Mouse (Mus musculus) layer of hippocampus, postnatal 25 days (tissue): Measurements from ENCODE around the gene Ago4. TPM values are rescaled to one million over a fixed set of nuclear protein-coding genes. Genes with fewer than 3 reads are reported as not detected.

ENCODE experiments used
- DNase-seq, 2 experiments: peaks; one replicate each; pipeline ENCODE4 v3.0.0; 2022; ENCODE audit warnings: mixed read lengths in 2 of 2, low spot score in 1 of 2; ENCODE audit errors: extremely low spot score in 1 of 2
- microRNA-seq, 2 experiments: library from miRNA; unstranded; fragments of <30 nt; microRNA quantifications; one replicate each; pipeline ENCODE4 v1.2.0; 2021
- total RNA-seq, 2 experiments: library from RNA; stranded (reverse); gene quantifications; 2 replicates each; pipeline ENCODE4 v1.2.3; 2021

The Ago4 gene
- total RNA-seq, 2 experiments from 2014 or later: 6.9 to 7.4 TPM

DNA sequence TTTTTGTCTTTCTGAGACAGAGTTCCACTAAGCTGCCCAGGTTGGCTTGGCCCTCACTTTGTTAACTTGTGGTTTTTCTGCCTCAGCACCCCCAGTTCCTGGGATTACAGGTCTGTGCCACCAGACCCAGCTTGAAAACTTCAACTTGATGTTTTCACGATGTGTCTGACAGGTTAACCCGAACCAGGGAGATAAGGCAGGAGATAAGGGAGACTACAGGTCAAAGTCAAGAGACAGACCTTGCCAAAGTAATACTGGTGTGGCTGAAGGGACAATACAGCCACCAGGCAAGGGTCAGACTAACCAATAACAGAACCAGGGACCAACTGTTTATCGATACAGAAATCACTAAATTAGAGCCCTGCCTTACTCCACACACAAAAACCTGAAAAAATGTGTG lies 53.0 kb downstream of the Ago4 start:
- DNase-seq: no peak

DNA sequence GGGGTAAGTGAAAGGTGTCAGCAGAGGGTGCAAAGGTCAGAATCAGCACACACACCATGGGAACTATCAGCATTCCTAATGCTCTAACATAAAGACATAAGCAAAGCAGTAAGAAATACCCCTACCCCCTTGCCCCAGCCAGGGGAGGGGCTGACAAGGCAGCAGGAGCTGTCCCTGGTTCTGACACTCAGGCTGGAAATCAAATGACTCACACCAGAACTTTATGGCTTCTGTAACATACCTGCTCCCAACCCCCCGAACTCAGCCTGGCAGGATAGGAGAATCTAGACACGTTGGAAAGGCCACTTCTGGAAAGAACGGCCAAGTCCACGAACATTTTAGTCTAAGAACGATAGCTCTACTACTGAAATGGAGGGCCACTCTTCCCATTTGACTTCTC lies 60.2 kb downstream of the Ago4 start:
- DNase-seq: no peak

DNA sequence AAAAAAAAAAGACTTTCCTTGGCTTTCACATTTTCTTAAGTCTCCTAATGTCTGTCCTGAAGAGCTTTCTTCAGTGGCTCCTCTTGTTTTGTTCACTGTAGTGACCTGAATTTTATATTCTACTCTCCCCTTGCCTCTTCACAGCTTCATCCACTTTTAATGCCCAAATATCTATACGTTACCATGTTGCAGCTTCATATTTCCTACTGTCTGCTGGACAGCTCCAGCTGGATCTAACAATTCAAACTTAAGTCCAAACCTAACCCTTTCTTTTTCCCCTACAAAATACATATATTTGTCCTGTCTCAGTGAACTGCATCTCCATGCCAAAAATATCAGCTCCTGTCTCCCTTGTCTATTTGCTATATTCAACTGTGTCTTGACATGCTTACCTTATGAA lies 63.9 kb downstream of the Ago4 start:
- no peak for DNase-seq

DNA sequence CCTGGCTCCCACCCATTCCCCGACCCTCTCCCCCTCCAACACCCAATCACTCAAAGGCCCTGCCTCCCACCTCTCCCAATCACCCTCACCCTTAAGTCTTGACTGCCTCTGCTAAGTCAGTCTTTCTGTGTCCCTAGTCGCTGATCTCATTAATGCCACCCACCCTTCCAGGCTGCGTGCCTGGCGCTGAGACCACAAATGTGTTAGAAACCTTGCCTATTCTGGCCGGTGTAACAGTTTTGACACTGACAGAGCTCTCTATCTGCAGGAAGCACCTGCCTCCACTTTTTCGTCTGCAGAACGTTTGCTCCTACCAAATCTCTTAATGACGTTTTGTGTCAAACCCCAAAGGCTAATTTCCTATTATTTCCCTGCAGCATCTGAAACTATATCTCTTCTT lies 64.3 kb downstream of the Ago4 start:
- no peak for DNase-seq

DNA sequence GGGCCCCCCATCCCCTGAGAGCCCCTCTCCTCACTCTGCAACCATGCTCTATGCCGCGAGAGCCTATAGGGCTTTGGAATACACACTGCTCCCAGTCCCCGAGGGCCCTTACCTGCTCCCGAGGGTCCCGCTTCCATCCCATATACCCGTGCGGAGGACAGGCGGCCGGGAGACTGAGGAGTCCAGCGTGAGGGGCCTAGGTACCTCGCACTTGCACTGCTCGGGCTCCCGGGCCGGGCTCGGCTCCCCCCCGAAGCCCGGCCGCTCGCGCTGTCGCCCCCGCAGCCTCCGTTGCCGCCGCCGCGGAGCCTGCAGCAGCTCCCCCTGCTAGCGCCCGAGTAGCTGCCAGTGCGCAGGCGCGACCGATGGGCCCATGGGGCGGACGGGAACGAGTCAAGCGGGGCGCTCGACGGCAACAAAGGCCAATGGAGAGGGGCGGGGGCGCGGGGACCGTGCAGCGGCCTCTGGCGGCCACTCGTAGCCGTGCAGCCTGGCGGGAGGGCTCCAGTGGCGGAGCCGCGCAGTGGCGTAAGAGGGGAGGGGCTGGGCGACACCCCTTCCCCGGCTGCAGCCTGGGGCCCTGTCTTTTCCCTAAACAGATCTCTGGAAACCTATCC lies 64.9 kb downstream of the Ago4 start, which contains the start of gene Ago1:
TSS of gene Ago1 (minus strand) at position 299 of the 617 bp plus-strand sequence.
- peak; percentile 95 to 97 for DNase-seq

DNA sequence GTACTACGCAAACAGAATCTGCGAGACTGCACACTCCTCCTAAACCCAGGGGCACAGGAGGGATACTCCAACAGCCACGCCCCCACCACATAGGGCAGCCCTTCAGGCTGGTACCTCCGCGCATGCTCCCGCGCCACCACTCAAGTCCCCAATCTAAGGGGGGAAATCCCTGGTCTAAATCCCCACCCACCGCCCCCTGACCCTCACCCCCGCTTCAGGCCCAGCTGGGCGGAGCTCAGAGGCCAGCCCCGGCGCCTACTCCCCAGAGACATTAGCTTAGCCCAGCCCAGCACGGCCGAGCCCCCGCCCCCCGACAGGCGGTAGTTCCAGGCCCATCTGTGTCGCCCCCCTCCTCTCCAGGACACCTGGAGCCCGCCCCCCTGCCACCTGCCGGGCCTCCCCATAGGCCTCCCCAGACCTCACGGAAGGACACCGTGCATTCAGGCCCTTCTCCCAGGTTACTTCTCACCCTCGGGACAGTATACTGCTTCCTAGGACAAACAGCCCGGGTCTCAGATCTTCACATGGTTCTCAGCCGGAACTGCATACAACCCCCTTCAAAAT lies 65.5 kb downstream of the Ago4 start:
- DNase-seq: peak; percentile 35 to 43

DNA sequence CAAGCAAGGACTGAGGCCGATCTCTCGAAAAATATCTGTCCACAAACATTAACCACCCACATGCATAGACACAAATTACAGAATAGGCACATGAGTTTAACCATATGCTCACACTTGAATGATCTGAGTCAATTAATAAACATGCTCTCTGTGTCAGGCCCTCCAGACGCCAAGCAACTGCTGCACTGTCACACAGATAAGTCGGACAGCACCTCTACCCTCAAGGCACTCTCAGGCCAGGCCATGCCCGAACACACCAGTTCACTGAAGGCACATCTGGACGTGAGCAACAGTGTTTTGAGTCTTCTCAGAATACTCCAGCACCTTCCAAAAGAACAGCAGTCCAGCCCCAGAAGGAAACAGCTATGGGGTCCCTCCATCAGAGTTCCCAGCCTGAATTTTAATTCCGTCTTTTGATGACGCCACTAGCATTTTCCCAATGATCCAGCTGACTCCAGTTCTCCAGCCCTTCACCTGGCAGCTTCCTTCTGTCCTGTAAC lies 67.0 kb downstream of the Ago4 start:
- DNase-seq: no peak

DNA sequence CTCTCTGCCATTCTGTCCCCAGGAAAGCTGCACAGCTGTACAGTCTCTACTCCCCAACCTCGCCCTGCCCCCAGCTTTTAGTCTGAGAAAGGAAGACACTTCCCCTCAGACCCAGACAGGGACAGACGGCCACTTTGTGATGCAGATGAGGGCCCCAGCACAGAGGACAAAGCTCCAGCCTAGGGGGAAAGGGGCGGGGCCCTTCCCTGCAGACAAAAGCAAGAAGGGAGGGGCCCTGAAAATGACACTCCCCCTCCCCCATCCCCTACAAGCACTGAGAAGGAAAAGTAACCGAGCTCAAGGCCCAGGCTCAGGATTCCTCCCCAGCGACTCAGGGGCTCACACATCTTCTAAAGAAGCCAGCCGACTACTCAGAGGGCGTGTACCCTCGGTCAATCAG lies 67.4 kb downstream of the Ago4 start:
- DNase-seq: no peak

DNA sequence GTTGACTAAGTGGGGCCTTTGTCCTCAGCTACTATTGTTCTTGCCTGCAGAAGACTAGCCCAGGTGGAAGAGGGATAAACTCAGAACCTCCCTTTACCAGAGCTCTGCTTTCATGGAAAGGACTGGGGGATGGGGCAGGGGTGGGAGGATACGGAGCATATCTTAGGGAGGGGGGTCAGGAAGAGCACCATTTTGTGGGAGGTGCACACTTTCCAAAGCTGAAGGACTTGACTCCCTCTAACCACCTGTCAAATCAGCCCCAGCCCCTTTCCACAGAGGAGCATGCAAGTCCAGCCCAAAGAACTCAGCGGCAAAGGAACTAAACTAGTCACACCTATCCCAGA lies 68.4 kb downstream of the Ago4 start:
- DNase-seq: no peak

DNA sequence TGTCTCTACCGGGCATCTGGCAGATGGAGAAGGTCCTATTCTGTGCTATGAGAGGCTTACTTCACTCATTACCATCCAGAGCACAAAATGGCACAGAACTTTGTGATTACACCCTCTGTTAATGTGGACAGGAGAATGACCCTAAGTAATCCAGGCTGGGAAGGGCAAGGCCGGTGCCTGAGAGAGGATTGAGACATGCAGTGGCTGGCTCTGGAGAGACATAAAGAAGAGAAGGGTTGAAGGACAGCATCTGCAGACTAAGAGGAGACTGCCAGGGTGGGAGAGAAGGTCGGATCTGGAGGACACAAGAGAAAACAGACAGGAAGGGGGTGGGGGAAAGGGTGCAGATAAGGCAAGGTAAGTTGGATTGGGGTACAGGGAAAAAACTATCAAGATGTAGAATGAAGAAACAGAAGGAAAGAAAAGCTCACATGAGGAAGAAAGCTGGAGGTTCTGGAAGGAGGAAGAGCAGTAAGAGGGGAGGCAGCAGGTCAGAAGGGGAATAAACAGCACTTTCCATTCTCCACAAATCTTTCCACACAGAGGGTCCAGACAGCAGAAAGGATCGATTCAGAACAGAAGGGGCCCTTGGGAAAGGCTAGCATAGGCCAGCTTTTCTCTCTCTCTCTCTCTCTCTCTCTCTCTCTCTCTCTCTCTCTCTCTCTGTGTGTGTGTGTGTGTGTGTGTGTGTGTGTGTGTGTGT lies 68.9 kb downstream of the Ago4 start:
- no peak for DNase-seq

DNA sequence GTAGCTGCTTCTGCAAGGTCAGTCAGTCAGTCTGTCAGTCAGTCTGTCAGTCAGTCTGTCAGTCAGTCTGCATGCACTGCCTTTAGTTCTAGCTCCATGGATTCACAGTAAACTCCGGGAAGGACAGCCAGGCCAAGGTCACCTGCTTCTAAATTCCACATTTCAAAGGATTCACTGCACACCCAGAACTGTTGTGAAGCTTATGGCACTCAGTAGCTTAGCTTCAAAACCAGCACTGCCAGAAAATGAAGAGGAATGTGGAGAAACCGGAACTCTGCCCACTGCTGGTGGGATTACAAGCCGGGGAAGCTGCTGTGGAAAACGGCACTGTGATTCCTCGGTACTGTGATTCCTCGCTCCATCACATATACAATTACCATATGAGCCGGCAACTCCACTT lies 77.8 kb downstream of the Ago4 start:
- no peak for DNase-seq

DNA sequence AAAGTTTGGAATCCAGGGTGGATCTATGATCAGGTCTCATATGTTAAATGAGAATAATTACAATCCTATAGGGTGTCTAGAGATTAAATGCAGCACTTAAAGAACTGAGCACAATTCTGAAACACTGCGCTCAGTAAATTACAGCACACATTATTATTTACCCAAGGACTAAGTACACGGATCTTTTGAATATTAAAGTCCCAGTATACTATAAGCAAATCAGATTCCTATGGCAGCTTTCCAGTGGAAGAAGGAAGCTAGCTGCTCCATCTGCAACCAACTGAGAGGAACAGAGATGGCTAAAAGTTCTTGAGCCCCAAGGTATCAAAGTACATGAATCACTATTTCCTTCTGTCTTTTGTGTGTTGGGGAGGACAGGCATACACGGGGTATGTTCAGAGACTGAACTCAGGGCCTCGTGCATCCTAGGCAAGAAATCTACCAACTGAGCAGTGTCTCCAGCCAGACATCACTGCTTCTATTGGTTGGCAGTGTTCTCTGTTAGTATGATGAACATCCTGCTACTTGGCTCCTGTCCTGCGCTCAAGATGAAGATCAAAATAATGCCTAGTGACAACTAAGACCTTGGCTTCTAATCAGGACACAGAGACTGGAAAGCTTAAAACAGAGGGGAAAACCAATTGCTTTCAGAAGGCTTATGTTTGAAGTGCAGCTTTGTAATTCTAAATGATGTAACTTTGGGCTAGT lies 78.6 kb downstream of the Ago4 start:
- DNase-seq: no peak

DNA sequence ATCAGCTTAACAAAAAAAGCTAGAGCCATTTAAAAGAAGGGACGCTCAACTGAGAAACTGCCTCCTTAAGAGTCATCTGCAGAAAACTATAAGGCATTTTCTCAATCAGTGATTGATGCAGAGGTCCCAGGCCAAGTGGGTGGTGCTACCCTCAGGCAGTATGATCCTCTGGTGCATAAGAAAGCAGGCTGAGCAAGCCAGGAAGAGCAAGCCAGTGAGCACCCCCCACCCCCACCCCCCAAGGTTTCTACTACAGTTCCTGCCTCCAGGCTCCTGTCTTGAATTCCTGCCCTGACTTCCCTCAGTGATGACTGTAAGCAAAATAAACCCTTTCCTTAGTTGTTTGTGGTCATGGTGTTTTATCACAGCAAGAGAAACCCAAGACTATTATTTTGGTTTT lies 83.0 kb downstream of the Ago4 start:
- no peak for DNase-seq

DNA sequence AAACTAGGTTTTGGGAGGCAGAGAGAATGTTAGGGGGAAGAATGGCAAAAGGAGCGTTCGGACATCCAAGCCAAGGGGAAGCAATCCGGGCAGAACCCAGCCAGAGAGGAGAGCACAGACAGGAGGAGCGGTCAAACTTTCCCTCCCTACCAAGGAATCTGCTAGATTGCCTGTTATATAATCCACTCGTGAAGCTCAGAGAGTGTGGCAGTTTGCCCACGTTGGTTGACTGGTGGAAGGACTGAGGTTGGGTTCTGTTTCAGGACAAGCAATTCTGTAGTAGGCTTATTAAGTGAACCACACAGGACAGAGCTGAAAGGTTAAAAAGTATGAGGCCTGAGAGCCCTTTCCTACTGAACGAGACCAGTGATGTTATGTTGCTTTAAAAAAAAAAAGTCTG lies 86.1 kb downstream of the Ago4 start:
- DNase-seq: no peak

DNA sequence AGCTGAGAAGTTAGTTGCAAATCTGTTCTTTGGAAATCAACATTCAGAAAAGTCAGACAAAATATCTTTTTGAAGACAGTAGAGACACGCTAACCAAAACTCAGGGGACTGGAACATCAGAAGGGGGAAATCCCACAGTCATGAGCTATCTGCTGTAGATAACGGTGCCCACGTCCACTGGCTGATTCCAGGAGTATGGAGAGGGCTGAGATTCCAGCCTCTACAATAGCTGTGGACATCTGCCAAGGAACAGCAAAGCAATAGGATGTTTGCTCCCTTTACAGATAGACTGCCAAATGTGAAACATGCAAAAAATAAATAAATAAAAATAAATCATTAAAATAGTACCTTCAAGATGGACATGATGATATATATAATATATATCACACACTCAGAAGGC lies 88.7 kb downstream of the Ago4 start:
- no peak for DNase-seq

Small RNAs within 50 kb of the gene (microRNA-seq; reads per million reads assigned to microRNA genes)
- 0 reads per million in 2 experiments for gene Mir7119

Other genes with a start within 250 kb of the Ago4 start
- 1 to 10 TPM; 1.2 to 1.5 TPM for gene Col8a2, start 246.7 kb downstream of the Ago4 start, total RNA-seq
- gene Adprhl2, start 211.8 kb downstream of the Ago4 start, total RNA-seq: 10 to 100 TPM; 29.1 to 31.3 TPM
- 1 to 10 TPM in 1 of 2 experiments, under 1 TPM in 1; 0.94 to 2.0 TPM for gene Tekt2, start 207.8 kb downstream of the Ago4 start, total RNA-seq
- 10 to 100 TPM; 32.7 to 42.4 TPM for gene Ago3, start 103.9 kb downstream of the Ago4 start, total RNA-seq
- gene Ago1, start 64.9 kb downstream of the Ago4 start, total RNA-seq: 10 to 100 TPM; 58.5 to 76.4 TPM
- 1 to 10 TPM; 1.1 to 2.5 TPM for gene Clspn, start 23.5 kb upstream of the Ago4 start, total RNA-seq
- gene 5730409E04Rik, start 76.3 kb upstream of the Ago4 start, total RNA-seq: 10 to 100 TPM; 67.6 to 70.2 TPM
- 100 to 1,000 TPM; 113 to 121 TPM for gene Psmb2, start 144.2 kb upstream of the Ago4 start, total RNA-seq
- gene Tfap2e, start 202.8 kb upstream of the Ago4 start, total RNA-seq: not detected
- gene Ncdn, start 220.0 kb upstream of the Ago4 start, total RNA-seq: 1,000 to 10,000 TPM; 1,823 to 1,918 TPM
- gene AU040320, start 220.1 kb upstream of the Ago4 start, total RNA-seq: 10 to 100 TPM; 64.7 to 66.9 TPM